Mouse (Mus musculus): ENCODE results near the gene Tlnrd1. TPM values are rescaled to one million over a fixed set of nuclear protein-coding genes. Genes with fewer than 3 reads are reported as not detected.

The Tlnrd1 gene
- polyA plus RNA-seq, 1 experiment, result 49.2 TPM

DNA sequence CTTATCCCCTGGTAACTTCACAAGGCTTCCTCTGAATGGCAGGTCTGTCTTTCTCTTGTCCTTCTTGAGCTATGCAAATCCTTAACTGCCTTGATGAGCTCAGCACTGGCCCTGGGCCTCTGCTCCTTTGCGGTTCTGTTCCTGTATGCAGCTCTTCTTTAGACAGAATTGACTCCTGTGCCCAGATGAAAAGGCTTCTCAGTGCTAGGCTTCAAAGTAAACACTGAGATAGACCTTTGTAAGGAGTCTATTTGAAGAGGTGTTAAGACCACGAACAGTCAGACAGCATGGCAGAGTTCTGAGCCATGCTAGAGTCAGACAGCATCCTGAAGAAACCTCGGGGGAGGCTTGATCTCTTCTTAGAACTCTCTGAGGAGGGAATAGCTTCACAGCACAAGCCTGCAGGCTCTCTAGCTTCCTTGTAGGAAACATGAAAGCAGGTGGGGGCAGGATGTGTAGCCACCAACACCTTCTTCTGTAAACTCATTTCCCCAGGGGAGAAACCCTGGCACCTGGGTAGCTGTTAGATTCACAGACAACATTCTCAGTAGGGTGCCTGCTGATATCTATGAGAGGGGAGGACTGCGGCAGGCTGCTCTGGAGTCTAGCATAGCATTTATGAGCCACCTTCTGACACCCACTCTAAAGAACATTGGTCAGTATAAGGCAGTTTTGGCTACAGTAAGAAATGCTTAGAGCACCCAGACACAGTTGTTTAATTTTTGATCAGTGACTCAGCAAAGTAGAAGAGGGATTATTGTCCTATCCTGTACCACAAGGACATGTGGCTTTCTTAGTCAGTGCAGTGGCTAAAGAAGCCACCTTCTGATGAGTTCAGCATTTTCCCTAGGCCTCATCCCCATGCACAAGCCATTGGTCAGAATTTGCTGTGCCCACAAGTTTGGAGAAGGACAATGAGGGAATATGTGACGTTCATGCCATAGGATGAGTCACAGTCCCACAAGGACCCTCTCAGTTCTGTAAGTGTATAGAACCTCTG lies 31.4 kb downstream of the Tlnrd1 start:
- DNase-seq, result no peak
- peaks cover 7% of the 10 kb centered on the region for H3K4me1 ChIP-seq (ENCODE audit: control insufficient read depth, insufficient read depth, low read length)
- WGBS, result 55% methylated on average over 5 of the region's 5 CpGs
- no peak overlapping the region for H3K4me3 ChIP-seq (replicated peaks; ENCODE audit: extremely low read depth, low read depth, low read length)
- TF ChIP-seq POLR2A (IDR thresholded peaks at IDR 0.05; ENCODE audit: borderline replicate concordance, extremely low read depth, low read depth, low read length) (no peak), CTCF (IDR thresholded peaks at IDR 0.05; ENCODE audit: insufficient read depth, low read length) (no peak)

DNA sequence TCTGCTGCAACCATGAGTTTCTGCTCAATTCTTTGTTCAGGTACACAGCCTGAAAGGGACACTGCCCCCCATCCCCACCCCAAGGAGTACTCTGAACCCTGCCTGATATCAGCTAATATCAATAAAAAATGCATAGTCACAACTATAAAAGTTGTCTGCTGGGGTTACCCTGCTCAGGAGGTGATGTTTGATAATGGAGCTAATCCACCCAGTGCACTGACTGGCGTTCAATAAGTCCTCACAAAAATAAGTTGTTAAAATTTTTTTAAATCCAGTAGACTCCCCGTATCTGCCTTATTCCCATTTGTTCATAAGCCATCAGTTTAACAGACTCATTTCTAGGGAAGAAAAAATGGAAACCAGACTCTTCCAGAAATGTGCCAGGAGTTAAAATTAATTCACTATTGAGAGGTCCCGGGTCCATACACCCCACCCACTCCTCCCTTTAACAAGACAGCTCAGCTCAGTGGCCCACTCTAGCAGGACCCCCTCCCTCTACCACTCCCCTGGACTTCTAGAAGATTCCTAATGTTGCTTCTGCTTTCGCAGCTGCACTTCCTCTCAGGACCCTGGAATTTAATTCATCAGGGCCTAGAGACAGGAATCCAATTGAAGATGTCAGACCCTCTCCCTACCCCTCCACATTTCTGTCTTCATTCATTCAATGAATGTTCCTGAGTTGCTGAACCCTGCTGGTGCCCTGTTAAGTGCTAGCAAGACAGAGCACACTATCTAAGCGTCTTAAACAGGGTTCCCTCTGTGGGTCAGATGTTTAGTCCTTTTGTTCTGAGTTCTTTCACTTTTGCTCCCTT lies 32.3 kb downstream of the Tlnrd1 start:
- WGBS, result 74% methylated on average over 5 of the region's 5 CpGs
- no peak for DNase-seq
- Histone ChIP-seq H3K4me1 (ENCODE audit: control insufficient read depth, insufficient read depth, low read length) (peaks cover 8% of the 10 kb centered on the region), H3K4me3 (replicated peaks; ENCODE audit: extremely low read depth, low read depth, low read length) (no peak overlapping the region)
- TF ChIP-seq POLR2A (IDR thresholded peaks at IDR 0.05; ENCODE audit: borderline replicate concordance, extremely low read depth, low read depth, low read length) (no peak), CTCF (IDR thresholded peaks at IDR 0.05; ENCODE audit: insufficient read depth, low read length) (no peak)

DNA sequence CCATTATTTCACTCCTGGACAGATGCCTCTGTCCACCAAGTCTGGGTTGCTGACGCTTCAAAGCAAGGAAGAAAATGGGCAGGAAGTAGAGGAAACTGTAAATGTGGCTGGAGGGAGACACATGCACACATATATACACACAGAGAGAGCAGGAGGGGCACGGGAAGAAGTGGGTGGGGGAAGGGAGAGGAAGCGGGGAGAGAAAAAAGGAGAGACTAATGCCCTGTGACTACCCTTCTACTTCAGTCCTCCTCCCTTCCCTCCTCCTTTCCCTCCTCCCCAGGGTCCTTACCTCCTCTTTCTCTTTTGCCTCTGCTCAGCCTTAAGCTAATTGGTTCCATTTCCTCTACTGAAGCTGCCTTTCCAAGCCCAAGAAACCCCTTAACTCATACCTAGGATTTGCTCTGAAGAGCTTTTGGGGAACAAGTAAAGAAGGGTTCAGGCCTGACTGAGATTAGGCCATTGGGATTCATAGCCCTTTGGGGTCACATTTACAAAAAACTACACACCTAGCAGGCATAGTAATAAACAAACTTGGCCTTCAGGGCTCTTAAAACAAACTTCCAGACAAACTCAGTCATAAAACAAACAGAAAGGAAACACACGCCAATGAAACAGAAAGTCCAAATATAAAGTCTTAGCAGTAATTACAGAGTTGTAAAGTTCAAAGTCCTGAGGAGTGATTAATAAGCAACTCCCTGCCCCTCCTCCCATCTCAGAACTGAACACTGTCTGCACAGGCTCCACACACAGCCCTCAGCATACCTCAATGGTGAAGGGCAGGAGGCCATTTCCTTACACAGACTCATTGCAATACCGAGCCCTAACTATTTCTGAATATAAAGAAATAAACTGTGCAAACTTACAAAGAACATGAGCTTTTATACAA lies 36.7 kb downstream of the Tlnrd1 start:
- TF ChIP-seq POLR2A (IDR thresholded peaks at IDR 0.05; ENCODE audit: borderline replicate concordance, extremely low read depth, low read depth, low read length) (no peak), CTCF (IDR thresholded peaks at IDR 0.05; ENCODE audit: insufficient read depth, low read length) (no peak)
- WGBS, result 28% methylated on average over 5 of the region's 5 CpGs
- Histone ChIP-seq H3K4me1 (ENCODE audit: control insufficient read depth, insufficient read depth, low read length) (peaks cover 8% of the 10 kb centered on the region), H3K4me3 (replicated peaks; ENCODE audit: extremely low read depth, low read depth, low read length) (no peak overlapping the region)
- DNase-seq, result no peak

DNA sequence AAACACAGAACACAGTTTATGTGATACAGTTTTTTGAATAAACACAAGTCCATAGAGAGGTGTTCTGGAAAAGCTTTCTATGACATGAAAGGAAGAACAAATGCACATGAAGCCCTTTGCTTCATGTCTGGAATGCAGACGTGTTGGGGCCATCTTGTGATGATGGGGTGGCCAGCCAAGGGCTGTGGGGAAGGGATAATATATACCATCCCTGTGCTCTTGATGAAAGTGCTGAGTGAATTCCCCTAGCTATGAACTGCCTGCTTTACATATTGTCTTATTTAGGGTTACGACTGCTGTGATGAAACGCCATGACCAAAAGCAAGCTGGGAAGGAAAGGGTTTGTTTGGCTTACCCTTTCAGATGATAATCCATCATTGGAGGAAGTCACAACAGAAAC lies 39.3 kb downstream of the Tlnrd1 start:
- no peak overlapping the region for H3K4me3 ChIP-seq (replicated peaks; ENCODE audit: extremely low read depth, low read depth, low read length)
- TF ChIP-seq CTCF (IDR thresholded peaks at IDR 0.05; ENCODE audit: insufficient read depth, low read length) (no peak), POLR2A (IDR thresholded peaks at IDR 0.05; ENCODE audit: borderline replicate concordance, extremely low read depth, low read depth, low read length) (no peak)
- H3K4me1 ChIP-seq (ENCODE audit: control insufficient read depth, insufficient read depth, low read length), result peaks cover 8% of the 10 kb centered on the region
- DNase-seq, result no peak
- 74% methylated on average over 3 of the region's 3 CpGs for WGBS

DNA sequence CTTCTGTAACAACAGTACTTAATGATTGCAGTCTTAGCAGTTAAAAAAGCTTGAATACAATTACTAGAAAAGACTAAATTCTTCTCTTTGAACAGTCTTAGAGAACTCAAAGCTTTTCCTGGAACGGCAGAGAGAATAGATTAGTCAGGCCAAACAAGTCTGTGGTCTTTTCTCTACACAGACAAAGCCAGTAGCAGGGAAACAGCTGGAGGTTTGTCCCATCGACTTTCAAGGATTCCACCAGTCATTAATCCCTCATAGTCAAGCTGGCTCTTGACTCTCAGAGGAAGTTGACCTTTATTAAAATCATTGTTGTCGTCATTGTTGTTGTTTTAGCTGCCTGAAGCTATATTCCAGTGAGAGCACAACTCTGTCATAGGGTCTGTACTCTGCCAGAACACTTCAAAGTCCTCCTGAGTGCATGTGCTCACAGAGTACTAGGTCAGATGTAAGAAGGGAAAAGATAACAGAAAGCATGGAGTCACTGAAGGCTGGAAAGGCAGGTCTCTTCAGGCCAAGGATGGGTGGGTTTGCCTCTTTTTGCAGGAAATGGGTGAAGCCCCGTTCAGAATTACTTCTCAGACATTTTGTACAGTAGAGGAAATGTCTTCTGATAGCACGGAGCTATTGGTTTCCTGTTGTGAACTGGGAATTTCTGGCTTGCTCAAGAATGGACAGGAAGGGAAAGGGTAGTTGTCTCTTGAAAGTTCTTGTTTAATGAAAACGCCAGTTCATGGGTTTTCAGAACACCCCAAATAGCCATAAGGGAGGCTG lies 41.4 kb downstream of the Tlnrd1 start:
- no peak for DNase-seq
- no peak overlapping the region for H3K4me3 ChIP-seq (replicated peaks; ENCODE audit: extremely low read depth, low read depth, low read length)
- peaks cover 5% of the 10 kb centered on the region for H3K4me1 ChIP-seq (ENCODE audit: control insufficient read depth, insufficient read depth, low read length)
- WGBS, result 31% methylated on average over 6 of the region's 6 CpGs
- TF ChIP-seq CTCF (IDR thresholded peaks at IDR 0.05; ENCODE audit: insufficient read depth, low read length), result no peak
- TF ChIP-seq POLR2A (IDR thresholded peaks at IDR 0.05; ENCODE audit: borderline replicate concordance, extremely low read depth, low read depth, low read length), result no peak

DNA sequence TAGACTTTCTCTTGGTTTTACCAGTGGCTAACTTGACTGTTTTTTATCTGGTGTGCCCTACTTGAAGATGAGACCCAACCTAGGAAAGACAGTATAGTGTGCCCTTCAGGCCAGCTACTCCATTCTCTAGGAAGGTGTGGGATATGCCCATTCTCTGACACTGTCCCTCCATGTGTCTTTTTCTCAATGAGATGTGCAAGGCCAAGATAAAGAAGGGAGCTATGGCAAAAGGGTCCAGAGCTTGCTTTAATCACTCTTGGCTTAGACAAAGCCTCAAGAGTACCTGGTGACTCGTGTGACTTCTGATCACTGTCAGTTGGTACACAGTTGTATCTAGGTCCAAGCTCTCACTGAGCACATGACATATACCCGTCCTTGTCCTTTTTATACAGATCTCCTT lies 44.0 kb downstream of the Tlnrd1 start:
- DNase-seq, result no peak
- TF ChIP-seq POLR2A (IDR thresholded peaks at IDR 0.05; ENCODE audit: borderline replicate concordance, extremely low read depth, low read depth, low read length), result no peak
- TF ChIP-seq CTCF (IDR thresholded peaks at IDR 0.05; ENCODE audit: insufficient read depth, low read length), result no peak
- 89% methylated on average over 2 of the region's 2 CpGs for WGBS
- H3K4me1 ChIP-seq (ENCODE audit: control insufficient read depth, insufficient read depth, low read length), result no peaks in the 10 kb centered on the region
- no peak overlapping the region for H3K4me3 ChIP-seq (replicated peaks; ENCODE audit: extremely low read depth, low read depth, low read length)

DNA sequence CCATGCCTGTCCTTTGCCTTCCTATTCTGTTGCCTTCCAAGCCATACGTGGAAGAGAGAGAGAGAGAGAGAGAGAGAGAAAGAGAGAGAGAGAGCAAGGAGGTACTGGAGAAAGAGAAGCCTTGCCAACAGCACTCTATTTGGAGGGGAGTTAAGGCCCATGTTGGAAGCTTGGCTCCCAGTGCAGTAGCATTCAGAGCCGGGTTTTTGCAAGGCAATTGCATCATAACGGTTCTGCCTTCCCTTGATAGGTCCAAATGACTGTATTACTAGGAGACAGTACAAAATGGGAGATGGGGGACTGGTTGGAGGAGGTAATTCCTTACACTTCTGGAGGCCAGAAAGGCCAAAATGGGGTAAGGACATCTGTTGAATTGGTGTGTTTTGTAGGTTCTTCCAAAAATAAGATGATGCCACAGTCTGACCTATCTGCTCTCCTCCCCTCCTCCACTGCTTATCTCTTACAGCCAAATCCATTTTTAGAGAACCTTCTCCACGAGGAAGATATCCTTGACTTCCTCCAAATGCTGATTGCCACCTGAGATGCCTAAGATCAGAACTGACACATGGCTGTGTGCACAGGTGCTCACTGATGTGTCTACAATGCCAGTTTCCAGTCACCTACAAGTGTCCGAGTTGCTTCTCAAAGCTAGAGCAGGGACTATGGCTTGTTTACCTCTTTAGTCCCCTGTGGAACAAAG lies 45.4 kb downstream of the Tlnrd1 start:
- H3K4me1 ChIP-seq (ENCODE audit: control insufficient read depth, insufficient read depth, low read length), result no peaks in the 10 kb centered on the region
- WGBS, result 75% methylated on average over 5 of the region's 5 CpGs
- DNase-seq, result no peak
- no peak for TF ChIP-seq POLR2A (IDR thresholded peaks at IDR 0.05; ENCODE audit: borderline replicate concordance, extremely low read depth, low read depth, low read length)
- no peak for TF ChIP-seq CTCF (IDR thresholded peaks at IDR 0.05; ENCODE audit: insufficient read depth, low read length)
- no peak overlapping the region for H3K4me3 ChIP-seq (replicated peaks; ENCODE audit: extremely low read depth, low read depth, low read length)

Other genes starting within 250 kb of the Tlnrd1 start
- gene Il16, start 138.6 kb downstream of the Tlnrd1 start, polyA plus RNA-seq (2012; rRNA removed), result 12.0 and 15.7 TPM in 2 replicates
- 2.3 and 3.3 TPM in 2 replicates for gene Cfap161, start 89.4 kb downstream of the Tlnrd1 start, polyA plus RNA-seq (2012; rRNA removed)
- gene Mesd, start 161 bp upstream of the Tlnrd1 start, polyA plus RNA-seq (2012; rRNA removed), result 9.2 and 15.0 TPM in 2 replicates
- gene Cemip, start 202.2 kb upstream of the Tlnrd1 start, polyA plus RNA-seq (2012; rRNA removed), result 0.33 and 0.65 TPM in 2 replicates

Data from lung, adult 2 months (tissue).